Mouse (Mus musculus): ENCODE measurements at regions not wholly inside any gene's neighbourhood (a gene's known extent, or its start where the extent isn't known, plus 50 kb on each side); places are given as distances from the start of the nearest gene placed in this dataset.

GRCm38 (mm10) chr13:107672166-107672565, 372.1 kb upstream of the Smim15 start:
- TF ChIP-seq CTCF (conservative IDR thresholded peaks at IDR 0.05; ENCODE audit: low read length) (no peak), NANOG (IDR thresholded peaks at IDR 0.05; ENCODE audit: borderline replicate concordance, low read length) (no peak)

Measured in E14TG2a.4 (cell line).